Comparison of ENCODE assay signal across 12 mouse cellular contexts in the genomic region with DNA sequence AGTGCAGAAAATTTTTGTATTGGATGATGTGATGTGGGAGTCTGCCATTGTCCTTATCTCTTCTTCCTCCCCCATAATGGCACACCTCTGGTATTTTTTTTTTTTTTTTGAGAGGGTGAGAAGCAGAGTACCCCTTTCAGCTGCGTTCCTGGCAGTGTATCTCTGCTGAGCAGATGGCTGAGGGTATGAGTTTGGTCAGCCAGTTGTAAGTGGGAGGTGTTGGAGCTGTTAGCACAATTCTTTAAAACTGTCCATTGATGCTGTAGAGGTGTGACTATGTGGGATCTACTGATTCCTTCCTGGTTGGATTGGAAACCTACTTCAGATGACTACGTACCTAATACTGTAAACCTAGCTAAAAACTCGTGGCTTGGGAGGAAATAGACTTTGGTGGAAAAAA.
"Had no signal": no experiment of that assay in that cellular context is flagged by ENCODE, and none has a peak within 500 bp of the region (broad histone marks: within the 10 kb centered on the region; RNA-seq: fewer than 3 reads in every experiment).

No protein-coding gene starts in this region.

- DNase-seq: liver, postnatal 0 days; lung, adult 2 months; lung, postnatal 14 days; lung, postnatal 4 days; midbrain, embryonic 14.5 days; retina, postnatal 1 day; right cerebral cortex, postnatal 14 days; right cerebral cortex, postnatal 4 days; spleen, adult 18-20 months; thymus, adult 2 months; thymus, postnatal 25 days; thymus, postnatal 4 days had no signal
